Mouse (Mus musculus) forebrain, embryonic 13.5 days (tissue): ENCODE measurements around the gene Gm20517. TPM values are rescaled to one million over a fixed set of nuclear protein-coding genes. Genes with fewer than 3 reads are reported as not detected.
"Not testable (repeated sequence)": the region's sequence is repeated elsewhere in the genome, so short reads cannot be mapped to it uniquely, and the experiment has no call there.

Experiments used
- ATAC-seq: fragments of 200-750 bp; cut with Nextera tagmentation; 2 replicates; pipeline ENCODE4 v1.8.0; 2017
- H3K27ac ChIP-seq: fragments of 300-500 bp; sonication (generic); 2 replicates; pipeline ENCODE4 v1.5.1; 2015; ENCODE audit warnings: inconsistent platforms, mild to moderate bottlenecking, moderate library complexity
- H3K27me3 ChIP-seq: fragments of 300-500 bp; sonication (generic); 2 replicates; pipeline ENCODE4 v1.6.1; 2015; ENCODE audit warnings: mild to moderate bottlenecking, inconsistent platforms
- H3K36me3 ChIP-seq: fragments of 300-500 bp; sonication (generic); 2 replicates; pipeline ENCODE4 v1.6.1; 2015; ENCODE audit warnings: mild to moderate bottlenecking, inconsistent platforms; ENCODE audit not compliant: poor library complexity, severe bottlenecking
- H3K4me1 ChIP-seq: fragments of 300-500 bp; sonication (generic); 2 replicates; pipeline ENCODE4 v1.6.1; 2015; ENCODE audit warnings: inconsistent platforms
- H3K4me2 ChIP-seq: fragments of 300-500 bp; sonication (generic); 2 replicates; pipeline ENCODE4 v1.6.1; 2015; ENCODE audit warnings: inconsistent platforms, mild to moderate bottlenecking, moderate library complexity
- H3K4me3 ChIP-seq: fragments of 300-500 bp; sonication (generic); 2 replicates; pipeline ENCODE4 v1.5.1; 2015; ENCODE audit warnings: mild to moderate bottlenecking, inconsistent platforms
- H3K9ac ChIP-seq: fragments of 300-500 bp; sonication (generic); 2 replicates; pipeline ENCODE4 v1.6.1; 2015; ENCODE audit warnings: mild to moderate bottlenecking, inconsistent platforms
- H3K9me3 ChIP-seq: fragments of 300-500 bp; sonication (generic); replicated peaks from 2 replicates; pipeline ENCODE4 v1.6.1; 2016; ENCODE audit warnings: inconsistent platforms
- WGBS: fragments of 180-500 bp; shearing (Covaris S2); methylation state at CpG from one replicate; pipeline ENCODE4 v1.1.7; 2015; 5-methylcytosine and 5-hydroxymethylcytosine counted together
- polyA plus RNA-seq: library from polyadenylated mRNA; unstranded; fragments of >200 nt; fragmentation: Nextera tagmentation; extraction: Ambion mirVana; gene quantifications from 2 replicates; pipeline ENCODE4 v1.2.1, GENCODE M21; 2015

Gm20517 gene
- polyA plus RNA-seq, 1 experiment from 2014 or later: 1.7 TPM

- H3K27ac ChIP-seq: peak overlapping the region; percentile 21
- no peak for ATAC-seq
These were observed 13.4 kb upstream of the Gm20517 start for GRCm38 (mm10) chr17:47597838-47598579.

DNA sequence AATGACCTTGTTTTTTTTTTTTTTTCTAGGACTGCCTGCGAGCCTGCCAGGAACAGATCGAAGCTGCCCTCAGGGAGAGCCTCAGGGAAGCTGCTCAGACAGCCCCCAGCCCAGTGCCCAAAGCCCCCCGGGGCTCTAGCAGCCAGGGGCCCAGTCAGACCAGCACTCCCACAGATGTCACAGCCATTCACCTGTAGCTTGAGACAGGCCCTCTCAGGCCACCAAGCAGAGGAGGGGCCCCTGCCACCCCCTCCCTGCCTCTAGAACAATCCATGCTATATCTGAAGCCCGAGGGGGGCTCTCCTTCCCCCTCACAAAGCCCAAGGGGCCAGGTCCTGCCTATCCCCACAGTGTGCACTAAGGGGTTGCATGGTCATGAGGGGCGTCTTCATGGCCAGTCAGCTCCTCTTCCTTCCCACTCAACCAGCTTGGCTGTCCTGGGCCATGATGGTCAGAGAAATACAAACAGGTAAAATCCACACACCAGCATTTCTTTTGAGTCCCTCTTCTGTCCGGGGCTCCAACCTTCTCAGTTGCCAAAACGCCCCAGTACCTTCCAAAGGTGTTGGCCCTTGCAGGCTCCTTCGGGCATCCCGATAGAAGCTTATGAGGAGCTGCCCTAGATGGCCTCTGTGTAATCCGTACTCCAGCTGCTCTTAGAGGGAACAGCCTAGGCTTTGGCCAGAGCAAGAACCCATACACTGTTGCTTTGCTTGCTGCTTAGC lies 12.6 kb upstream of the Gm20517 start:
- H3K9ac ChIP-seq, H3K27me3 ChIP-seq, H3K4me2 ChIP-seq, ATAC-seq, H3K4me3 ChIP-seq, H3K27ac ChIP-seq, H3K9me3 ChIP-seq: not testable (repeated sequence)
- 91% methylated on average over 10 of the region's 10 CpGs for WGBS
- peaks cover 52% of the 10 kb centered on the region for H3K36me3 ChIP-seq
- peaks cover 42% of the 10 kb centered on the region for H3K4me1 ChIP-seq

More at GRCm38 (mm10) chr17:47597838-47598579, 13.4 kb upstream of the Gm20517 start:
- H3K4me1 ChIP-seq: peaks cover 42% of the 10 kb centered on the region
- H3K9ac ChIP-seq: 0 out of 2 replicates have a peak overlapping the region, but pooled peaks have one; percentile 26
- H3K4me3 ChIP-seq: no peak overlapping the region
- peaks cover 48% of the 10 kb centered on the region for H3K36me3 ChIP-seq
- H3K9me3 ChIP-seq: no peaks in the 10 kb centered on the region
- H3K4me2 ChIP-seq: no peak overlapping the region; the same call in 1 of the 2 replicates
- H3K27me3 ChIP-seq: no peaks in the 10 kb centered on the region
- WGBS: 24% methylated on average over 10 of the region's 10 CpGs

GRCm38 (mm10) chr17:47599511-47600297 lies 11.7 kb upstream of the Gm20517 start:
- Histone ChIP-seq H3K4me1 (peaks cover 33% of the 10 kb centered on the region), H3K4me2 (no peak overlapping the region), H3K9ac (no peak overlapping the region), H3K27ac (0 out of 2 replicates have a peak overlapping the region, but pooled peaks have one; percentile 10), H3K4me3 (no peak overlapping the region), H3K27me3 (no peaks in the 10 kb centered on the region), H3K9me3 (no peaks in the 10 kb centered on the region), H3K36me3 (peaks cover 62% of the 10 kb centered on the region)
- 82% methylated on average over 11 of the region's 11 CpGs for WGBS
- no peak for ATAC-seq

- no peaks in the 10 kb centered on the region for H3K9me3 ChIP-seq
- WGBS: 90% methylated on average over 13 of the region's 13 CpGs
- no peak overlapping the region for H3K4me2 ChIP-seq
- no peaks in the 10 kb centered on the region for H3K27me3 ChIP-seq
- no peak overlapping the region for H3K27ac ChIP-seq
- H3K36me3 ChIP-seq: peaks cover 73% of the 10 kb centered on the region
- ATAC-seq: no peak
- H3K4me1 ChIP-seq: peaks cover 22% of the 10 kb centered on the region
- no peak overlapping the region for H3K4me3 ChIP-seq
- H3K9ac ChIP-seq: no peak overlapping the region
These were observed 10.6 kb upstream of the Gm20517 start for GRCm38 (mm10) chr17:47600601-47601388.

DNA sequence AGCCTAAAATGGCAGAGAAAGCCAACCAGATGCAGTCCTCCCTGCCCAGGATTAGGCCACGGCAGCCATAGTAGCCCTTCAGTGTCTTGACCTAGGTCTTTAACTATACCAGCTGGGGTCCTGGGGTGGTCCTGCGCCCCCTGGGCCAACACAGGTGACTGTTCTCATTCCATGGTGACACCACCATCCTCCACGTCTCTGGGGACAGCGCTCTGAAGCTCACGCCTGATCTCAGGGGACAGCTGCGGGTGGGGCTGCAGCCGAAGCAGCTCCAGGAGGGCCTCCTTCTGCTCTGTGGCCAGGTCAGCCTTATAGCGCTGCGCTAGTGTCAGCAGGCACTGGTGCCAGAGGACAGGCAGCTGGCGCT lies 10.0 kb upstream of the Gm20517 start:
- peaks cover 79% of the 10 kb centered on the region for H3K36me3 ChIP-seq
- no peak overlapping the region for H3K4me2 ChIP-seq
- H3K9me3 ChIP-seq: no peaks in the 10 kb centered on the region
- no peak overlapping the region for H3K27ac ChIP-seq
- peaks cover 16% of the 10 kb centered on the region for H3K4me1 ChIP-seq
- H3K9ac ChIP-seq: no peak overlapping the region
- WGBS: 96% methylated on average over 10 of the region's 10 CpGs
- ATAC-seq: no peak
- H3K27me3 ChIP-seq: no peaks in the 10 kb centered on the region
- no peak overlapping the region for H3K4me3 ChIP-seq

DNA sequence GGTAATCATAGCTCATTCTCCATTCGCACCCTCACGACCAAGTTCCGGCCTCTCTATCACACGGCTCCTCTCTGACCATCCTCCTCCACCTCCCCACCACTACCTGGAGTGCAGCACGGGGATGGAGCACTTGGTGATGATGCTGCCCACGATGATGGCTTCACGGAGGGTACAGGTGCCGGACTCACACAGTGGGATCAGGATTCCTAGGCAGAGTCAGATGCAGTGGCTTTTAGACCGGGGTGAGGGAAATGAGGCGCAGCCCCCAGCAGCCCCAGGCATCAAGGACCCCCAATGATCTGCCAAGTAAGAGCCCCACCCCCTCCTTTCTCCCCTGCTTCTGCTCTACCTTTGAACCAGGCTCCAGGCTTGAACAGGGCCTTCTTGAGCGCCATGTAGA lies 9.1 kb upstream of the Gm20517 start:
- Histone ChIP-seq H3K9me3 (no peaks in the 10 kb centered on the region), H3K4me2 (no peak overlapping the region), H3K36me3 (peaks cover 88% of the 10 kb centered on the region), H3K27ac (no peak overlapping the region), H3K4me3 (no peak overlapping the region), H3K27me3 (no peaks in the 10 kb centered on the region), H3K9ac (no peak overlapping the region), H3K4me1 (peaks cover 7% of the 10 kb centered on the region)
- no peak for ATAC-seq
- 94% methylated on average over 11 of the region's 11 CpGs for WGBS

DNA sequence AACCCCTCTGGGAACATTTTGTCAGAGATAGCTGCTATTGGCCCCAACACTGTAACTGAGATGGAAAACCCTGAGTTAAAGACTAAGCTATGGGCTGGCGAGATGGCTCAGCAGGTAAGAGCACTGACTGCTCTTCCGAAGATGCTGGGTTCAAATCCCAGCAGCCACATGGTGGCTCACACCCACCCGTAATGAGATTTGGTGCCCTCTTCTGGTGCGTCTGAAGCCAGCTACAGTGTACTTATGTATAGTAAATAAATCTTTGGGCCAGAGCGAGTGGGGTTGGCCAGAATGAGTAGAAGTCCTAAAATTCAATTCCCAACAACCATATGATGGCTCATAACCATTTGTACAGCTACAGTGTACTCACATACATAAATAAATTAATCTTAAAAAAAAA lies 5.2 kb upstream of the Gm20517 start:
- Histone ChIP-seq H3K4me2 (no peak overlapping the region), H3K4me1 (peaks cover 14% of the 10 kb centered on the region), H3K9me3 (no peaks in the 10 kb centered on the region), H3K27me3 (no peaks in the 10 kb centered on the region), H3K27ac (no peak overlapping the region), H3K4me3 (no peak overlapping the region), H3K9ac (no peak overlapping the region), H3K36me3 (peaks cover 74% of the 10 kb centered on the region)
- no peak for ATAC-seq
- WGBS: 71% methylated on average over 5 of the region's 5 CpGs

- no peak overlapping the region for H3K9ac ChIP-seq
- H3K36me3 ChIP-seq: peaks cover 57% of the 10 kb centered on the region
- 95% methylated on average over 4 of the region's 4 CpGs for WGBS
- no peak overlapping the region for H3K27ac ChIP-seq
- no peak overlapping the region for H3K4me2 ChIP-seq
- ATAC-seq: no peak
- H3K9me3 ChIP-seq: no peaks in the 10 kb centered on the region
- no peak overlapping the region for H3K4me3 ChIP-seq
- peaks cover 31% of the 10 kb centered on the region for H3K4me1 ChIP-seq
- no peaks in the 10 kb centered on the region for H3K27me3 ChIP-seq
These were observed 2.2 kb upstream of the Gm20517 start for GRCm38 (mm10) chr17:47609182-47609581.

DNA sequence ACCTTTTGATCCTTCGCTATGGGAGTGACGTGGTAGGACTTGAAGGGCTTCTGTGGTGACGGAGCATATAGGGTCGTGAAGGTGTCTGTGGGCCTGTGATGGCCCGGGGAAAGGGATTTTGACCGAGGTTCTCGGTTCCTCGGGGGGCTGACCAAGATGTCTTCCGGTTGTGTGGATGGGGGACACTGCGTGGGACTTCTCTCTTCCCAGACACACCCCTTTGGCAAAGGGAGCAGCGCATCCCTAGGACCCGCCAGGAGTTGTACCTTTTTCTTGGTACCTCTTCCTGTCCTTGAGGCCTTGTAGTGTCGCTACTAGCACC lies 233 bp downstream of the Gm20517 start:
- peak overlapping the region; percentile 80 for H3K9ac ChIP-seq
- H3K27ac ChIP-seq: no peak overlapping the region
- peak overlapping the region; percentile 87 for H3K4me3 ChIP-seq
- ATAC-seq: no peak
- peaks cover 31% of the 10 kb centered on the region for H3K4me1 ChIP-seq
- H3K4me2 ChIP-seq: peak overlapping the region; percentile 94
- no peaks in the 10 kb centered on the region for H3K9me3 ChIP-seq
- peaks cover 49% of the 10 kb centered on the region for H3K36me3 ChIP-seq
- H3K27me3 ChIP-seq: no peaks in the 10 kb centered on the region
- WGBS: under 1% methylated on average over 13 of the region's 13 CpGs

DNA sequence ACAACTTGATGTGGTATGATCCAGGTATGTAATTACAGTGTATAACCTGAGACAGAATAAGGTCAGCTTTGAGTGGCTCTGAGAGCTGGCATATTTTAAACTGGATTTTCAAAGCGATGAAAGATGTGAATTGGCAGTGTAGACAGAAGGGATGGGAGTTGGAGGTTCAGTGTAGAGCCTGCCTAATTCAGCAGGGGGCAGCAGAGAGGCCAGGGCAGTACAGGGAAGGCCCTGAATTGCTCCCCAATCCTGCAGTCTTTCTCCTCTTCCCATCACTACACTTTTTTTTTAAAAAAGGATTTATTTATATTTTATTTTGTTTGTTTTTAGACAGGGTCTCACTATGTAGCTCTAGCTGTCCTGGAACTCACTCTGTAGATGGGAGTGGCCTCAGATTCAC lies 2.6 kb downstream of the Gm20517 start:
- no peaks in the 10 kb centered on the region for H3K9me3 ChIP-seq
- H3K36me3 ChIP-seq: peaks cover 44% of the 10 kb centered on the region
- H3K4me1 ChIP-seq: peaks cover 31% of the 10 kb centered on the region
- H3K4me2 ChIP-seq: no peak overlapping the region
- no peak overlapping the region for H3K4me3 ChIP-seq
- no peak overlapping the region for H3K27ac ChIP-seq
- WGBS: 82% methylated on average over 1 of the region's 1 CpGs
- no peak for ATAC-seq
- no peak overlapping the region for H3K9ac ChIP-seq
- no peaks in the 10 kb centered on the region for H3K27me3 ChIP-seq

DNA sequence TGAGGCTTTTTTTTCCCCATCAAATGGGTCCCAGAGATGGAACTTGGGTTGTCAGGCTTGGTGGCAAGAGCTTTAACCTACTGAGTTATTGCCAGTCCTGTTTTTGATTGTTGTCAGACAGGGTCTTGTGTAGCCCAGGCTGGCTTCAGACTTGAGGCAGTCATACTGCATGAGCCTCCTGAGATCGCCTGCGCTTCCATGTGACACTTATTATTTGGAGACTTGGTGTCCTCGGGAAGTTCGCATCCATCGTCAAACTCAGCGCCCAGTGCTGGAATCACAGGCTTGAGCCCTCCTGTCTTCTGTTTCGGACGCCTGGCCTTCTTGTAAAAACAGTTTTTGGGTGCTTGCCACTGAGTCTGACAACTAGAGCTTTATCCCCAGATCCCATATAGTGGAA lies 4.7 kb downstream of the Gm20517 start:
- 93% methylated on average over 8 of the region's 8 CpGs for WGBS
- H3K27me3 ChIP-seq: no peaks in the 10 kb centered on the region

More for the DNA sequence above, 4.7 kb downstream of the Gm20517 start:
- Histone ChIP-seq H3K4me2 (no peak overlapping the region), H3K9ac (no peak overlapping the region), H3K9me3 (no peaks in the 10 kb centered on the region), H3K4me1 (peaks cover 17% of the 10 kb centered on the region), H3K27ac (no peak overlapping the region), H3K4me3 (no peak overlapping the region), H3K36me3 (peaks cover 62% of the 10 kb centered on the region)
- no peak for ATAC-seq
